Mouse (Mus musculus) forebrain, embryonic 14.5 days (tissue): ENCODE results near the gene Gm42906. TPM values are rescaled to one million over a fixed set of nuclear protein-coding genes. Genes with fewer than 3 reads are reported as not detected.

Source experiments
- ATAC-seq: fragments of 200-750 bp; cut with Nextera tagmentation; 2 replicates; pipeline ENCODE4 v1.8.0; 2017; ENCODE audit warnings: mild to moderate bottlenecking, moderate library complexity
- DNase-seq: peaks from one replicate; pipeline ENCODE4 v3.0.0-alpha.2; 2015; ENCODE audit warnings: low spot score
- H3K27ac ChIP-seq: fragments of 300-500 bp; sonication (generic); 2 replicates; pipeline ENCODE4 v1.5.1; 2014; ENCODE audit warnings: low read depth, mild to moderate bottlenecking, control low read depth, low read length, moderate library complexity
- H3K27me3 ChIP-seq: fragments of 300-500 bp; sonication (generic); replicated peaks from 2 replicates; pipeline ENCODE4 v1.6.1; 2014; ENCODE audit warnings: low read length, control low read depth, mixed read lengths; ENCODE audit not compliant: control insufficient read depth, insufficient read depth
- H3K36me3 ChIP-seq: fragments of 300-500 bp; sonication (generic); 2 replicates; pipeline ENCODE4 v1.6.1; 2014; ENCODE audit warnings: low read length, control low read depth; ENCODE audit not compliant: control insufficient read depth, insufficient read depth
- H3K4me1 ChIP-seq: fragments of 300-500 bp; sonication (generic); 2 replicates; pipeline ENCODE4 v1.6.1; 2014; ENCODE audit warnings: antibody characterized with exemption, low read length, control low read depth; ENCODE audit not compliant: control insufficient read depth, insufficient read depth
- H3K4me2 ChIP-seq: fragments of 300-500 bp; sonication (generic); 2 replicates; pipeline ENCODE4 v1.6.1; 2014; ENCODE audit warnings: mild to moderate bottlenecking, control low read depth, low read length
- H3K4me3 ChIP-seq: fragments of 300-500 bp; sonication (generic); 2 replicates; pipeline ENCODE4 v1.5.1; 2014; ENCODE audit warnings: low read depth, low read length, control low read depth
- H3K9ac ChIP-seq: fragments of 300-500 bp; sonication (generic); 2 replicates; pipeline ENCODE4 v1.6.1; 2014; ENCODE audit warnings: mild to moderate bottlenecking, low read length, control low read depth, moderate library complexity
- H3K9me3 ChIP-seq: fragments of 300-500 bp; sonication (generic); replicated peaks from 2 replicates; pipeline ENCODE4 v1.6.1; 2016; ENCODE audit warnings: low read length, control low read depth, mixed read lengths; ENCODE audit not compliant: control insufficient read depth
- WGBS: fragments of 180-500 bp; shearing (Covaris S2); extraction: QIAGEN DNeasy Blood & Tissue Kit; methylation state at CpG from one replicate; pipeline ENCODE4 v1.1.7; 2014; 5-methylcytosine and 5-hydroxymethylcytosine counted together
- polyA plus RNA-seq: library from polyadenylated mRNA; unstranded; fragments of >200 nt; fragmentation: Nextera tagmentation; extraction: Ambion mirVana; gene quantifications from 2 replicates; pipeline ENCODE4 v1.2.1, GENCODE M21; 2014

Gm42906 gene
- polyA plus RNA-seq, 1 experiment from 2014 or later: not detected

DNA sequence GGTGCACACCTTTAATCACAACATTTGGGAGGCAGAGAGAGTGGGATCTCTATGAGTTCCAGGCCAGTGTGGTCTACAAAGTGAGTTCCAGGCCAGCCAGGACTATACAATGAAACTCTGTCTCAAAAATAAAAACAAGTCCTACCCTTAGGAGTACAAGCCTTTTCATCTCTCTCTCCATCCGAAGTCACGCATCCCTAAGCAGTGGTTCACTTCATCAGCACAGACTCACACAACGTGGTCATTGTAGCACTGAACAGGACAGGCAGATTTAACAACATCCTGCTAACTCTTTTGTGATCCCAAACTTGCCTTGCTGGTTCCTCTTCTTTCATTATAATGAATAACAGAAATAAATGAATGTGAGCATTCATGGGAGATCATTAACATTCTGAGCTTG lies 226.7 kb downstream of the Gm42906 start:
- DNase-seq (no peak), ATAC-seq (no peak)
- Histone ChIP-seq H3K36me3 (no peaks in the 10 kb centered on the region), H3K27ac (no peak overlapping the region), H3K4me3 (no peak overlapping the region), H3K4me2 (no peak overlapping the region), H3K9ac (no peak overlapping the region), H3K9me3 (no peaks in the 10 kb centered on the region), H3K27me3 (no peaks in the 10 kb centered on the region), H3K4me1 (no peaks in the 10 kb centered on the region)
- WGBS: 34% methylated on average over 3 of the region's 3 CpGs

GRCm38 (mm10) chr5:151199235-151199634 lies 228.7 kb downstream of the Gm42906 start:
- H3K36me3 ChIP-seq: no peaks in the 10 kb centered on the region
- DNase-seq (no peak), ATAC-seq (no peak)
- H3K27me3 ChIP-seq: no peaks in the 10 kb centered on the region
- H3K4me1 ChIP-seq: no peaks in the 10 kb centered on the region
- no peak overlapping the region for H3K9ac ChIP-seq
- 87% methylated on average over 3 of the region's 3 CpGs for WGBS
- H3K4me2 ChIP-seq: no peak overlapping the region
- H3K9me3 ChIP-seq: no peaks in the 10 kb centered on the region
- no peak overlapping the region for H3K27ac ChIP-seq
- H3K4me3 ChIP-seq: no peak overlapping the region

DNA sequence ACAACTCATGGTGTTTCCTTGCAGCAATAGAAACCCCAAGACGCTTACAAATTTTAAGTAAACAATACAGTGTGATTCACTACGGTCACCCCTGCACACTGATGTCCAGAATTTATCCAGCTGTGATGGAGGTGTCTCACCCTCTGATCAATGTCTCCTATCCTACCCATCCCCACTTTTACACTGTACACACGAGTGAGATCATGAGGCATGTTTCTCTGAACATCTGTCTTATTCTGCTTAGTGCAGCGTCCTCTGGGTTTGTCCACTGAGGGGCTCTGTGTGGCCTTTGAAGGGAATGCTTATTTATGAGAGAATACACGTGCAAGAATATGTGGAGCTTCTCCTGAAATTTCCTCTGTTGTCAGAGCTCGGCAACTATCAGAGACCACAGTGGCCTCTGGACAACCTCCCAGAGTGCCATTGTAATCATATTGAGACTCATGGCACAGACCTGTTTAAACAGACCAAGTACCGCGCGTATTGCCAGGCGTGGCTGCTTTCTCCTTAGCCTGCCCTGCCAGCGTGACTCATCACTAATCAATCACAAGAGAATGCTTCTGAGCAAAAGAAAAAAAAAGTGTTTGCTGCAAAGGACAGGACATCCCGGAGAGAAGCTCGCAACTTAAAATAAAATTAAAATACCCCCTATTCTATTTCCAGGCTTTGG lies 231.2 kb downstream of the Gm42906 start:
- Histone ChIP-seq H3K9me3 (no peaks in the 10 kb centered on the region), H3K4me3 (no peak overlapping the region), H3K9ac (no peak overlapping the region), H3K36me3 (no peaks in the 10 kb centered on the region), H3K4me2 (no peak overlapping the region), H3K4me1 (no peaks in the 10 kb centered on the region), H3K27ac (no peak overlapping the region), H3K27me3 (no peaks in the 10 kb centered on the region)
- WGBS: 61% methylated on average over 13 of the region's 13 CpGs
- ATAC-seq (no peak), DNase-seq (no peak)

DNA sequence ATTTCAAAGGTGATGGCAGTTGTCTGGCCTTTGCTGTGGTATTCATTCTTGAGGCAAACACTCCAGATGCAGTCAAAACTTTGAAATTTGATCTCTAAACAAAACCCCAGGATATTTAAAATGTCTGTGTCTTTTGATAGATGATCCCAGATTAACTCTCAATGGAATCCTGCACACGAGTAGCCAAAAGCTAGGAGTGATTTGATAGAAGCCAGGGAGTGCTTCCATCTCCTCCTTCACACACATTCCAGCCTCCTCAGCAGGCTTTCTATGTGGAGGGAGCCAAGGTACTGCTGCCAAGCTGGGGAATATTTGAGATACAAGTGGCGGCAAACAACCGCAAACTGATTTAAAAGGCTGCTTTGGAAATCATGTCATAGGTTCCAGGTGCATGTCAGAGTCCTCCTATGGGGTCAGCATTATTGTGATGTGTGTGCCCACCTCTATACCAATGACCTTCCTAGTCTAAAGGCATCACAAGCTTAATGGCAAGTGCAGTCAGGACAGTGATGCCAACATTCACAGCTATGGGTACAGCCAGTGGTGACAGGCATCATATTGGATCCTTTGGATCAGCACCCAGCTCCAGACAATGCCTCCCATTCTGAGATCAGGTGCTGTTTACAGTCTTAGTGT lies 234.0 kb downstream of the Gm42906 start:
- Histone ChIP-seq H3K27ac (no peak overlapping the region), H3K9ac (no peak overlapping the region), H3K4me1 (peaks cover 5% of the 10 kb centered on the region; the same call in 1 of the 2 replicates), H3K9me3 (no peaks in the 10 kb centered on the region), H3K36me3 (no peaks in the 10 kb centered on the region), H3K4me3 (no peak overlapping the region), H3K27me3 (no peaks in the 10 kb centered on the region), H3K4me2 (no peak overlapping the region)
- DNase-seq (no peak), ATAC-seq (no peak)
- WGBS: 65% methylated on average over 3 of the region's 3 CpGs

DNA sequence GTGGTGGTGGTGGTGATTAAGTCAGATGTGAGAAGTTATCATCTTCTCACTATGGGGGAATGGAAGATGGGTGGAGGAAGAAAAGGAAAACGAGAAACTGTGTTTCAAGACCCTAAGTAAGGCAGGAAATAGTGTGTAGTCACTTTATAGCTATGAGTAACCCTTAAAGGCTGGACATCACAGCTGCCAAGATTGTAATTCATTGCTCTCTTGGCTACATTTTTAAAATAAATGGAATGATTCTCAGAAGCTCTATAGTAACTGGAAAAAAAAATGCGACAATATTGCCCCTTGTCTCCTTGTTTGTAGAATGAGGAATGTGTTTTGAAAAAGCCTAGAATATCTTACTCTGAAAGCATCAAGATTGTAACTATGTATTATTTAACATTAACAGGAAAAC lies 235.7 kb downstream of the Gm42906 start:
- DNase-seq: no peak
- no peak overlapping the region for H3K4me3 ChIP-seq
- H3K9me3 ChIP-seq: no peaks in the 10 kb centered on the region
- H3K4me1 ChIP-seq: peaks cover 5% of the 10 kb centered on the region; the same call in 1 of the 2 replicates
- H3K27ac ChIP-seq: no peak overlapping the region
- 79% methylated on average over 2 of the region's 2 CpGs for WGBS
- no peak overlapping the region for H3K9ac ChIP-seq
- ATAC-seq: no peak
- no peaks in the 10 kb centered on the region for H3K36me3 ChIP-seq
- no peaks in the 10 kb centered on the region for H3K27me3 ChIP-seq
- H3K4me2 ChIP-seq: no peak overlapping the region

DNA sequence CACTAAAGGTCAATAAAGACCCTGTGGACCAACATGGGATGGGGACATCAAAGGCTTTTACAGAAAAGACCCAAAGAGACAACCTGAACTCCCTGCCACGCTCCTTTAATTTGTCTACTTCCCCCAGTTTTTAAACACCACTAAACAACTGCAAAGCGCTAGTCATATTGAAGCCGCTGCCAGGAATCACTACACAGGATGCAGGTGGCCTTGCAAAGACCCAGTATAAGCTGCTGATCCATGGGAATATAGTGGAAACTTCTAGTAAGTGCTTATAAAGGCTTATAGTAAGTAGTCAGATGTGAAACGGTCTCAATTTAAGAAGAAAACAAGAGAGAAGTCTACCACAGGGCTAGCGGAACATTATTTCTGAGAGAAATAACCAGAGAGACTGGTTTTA lies 237.2 kb downstream of the Gm42906 start:
- Histone ChIP-seq H3K36me3 (no peaks in the 10 kb centered on the region), H3K27me3 (no peaks in the 10 kb centered on the region), H3K4me3 (0 out of 2 replicates have a peak overlapping the region, but pooled peaks have one; percentile 45), H3K27ac (no peak overlapping the region), H3K4me2 (peak overlapping the region; percentile 91; the same call in 1 of the 2 replicates), H3K4me1 (peaks cover 5% of the 10 kb centered on the region; the same call in 1 of the 2 replicates), H3K9me3 (no peaks in the 10 kb centered on the region), H3K9ac (no peak overlapping the region)
- no peak for DNase-seq
- ATAC-seq: no peak
- 73% methylated on average over 5 of the region's 5 CpGs for WGBS

- DNase-seq: peak; percentile 75
- Histone ChIP-seq H3K4me2 (peak overlapping the region; percentile 91), H3K27me3 (no peaks in the 10 kb centered on the region), H3K9me3 (no peaks in the 10 kb centered on the region), H3K4me3 (peak overlapping the region; percentile 45), H3K9ac (peak overlapping the region; percentile 56), H3K4me1 (peaks cover 5% of the 10 kb centered on the region; the same call in 1 of the 2 replicates), H3K36me3 (no peaks in the 10 kb centered on the region), H3K27ac (no peak overlapping the region)
- ATAC-seq: peak; percentile 95
- 2% methylated on average over 27 of the region's 27 CpGs for WGBS
Observed at GRCm38 (mm10) chr5:151189789-151190378, 238.1 kb downstream of the Gm42906 start.

DNA sequence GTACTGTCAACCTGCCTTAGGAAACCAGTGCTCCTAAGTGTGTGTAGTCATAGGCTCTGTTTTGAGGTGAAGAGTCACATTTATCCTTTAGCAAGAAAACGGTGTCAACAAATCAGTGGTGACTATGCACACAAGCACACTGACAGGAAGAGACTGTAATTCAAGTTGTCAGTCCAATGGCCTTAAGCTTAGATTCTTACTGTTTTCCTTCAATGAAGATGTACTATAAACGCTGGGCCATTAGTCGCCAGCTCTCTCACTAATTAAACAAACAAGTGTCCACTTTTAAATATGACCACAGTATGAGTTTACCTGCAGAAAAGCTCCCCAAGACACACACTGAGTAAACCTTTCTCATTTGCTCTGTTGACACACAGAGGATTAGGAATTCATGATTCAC lies 238.6 kb downstream of the Gm42906 start:
- Histone ChIP-seq H3K4me2 (peak overlapping the region; percentile 91), H3K27ac (no peak overlapping the region), H3K4me3 (peak overlapping the region; percentile 45), H3K9me3 (no peaks in the 10 kb centered on the region), H3K9ac (peak overlapping the region; percentile 56), H3K36me3 (no peaks in the 10 kb centered on the region), H3K27me3 (no peaks in the 10 kb centered on the region), H3K4me1 (peaks cover 5% of the 10 kb centered on the region; the same call in 1 of the 2 replicates)
- DNase-seq (no peak), ATAC-seq (no peak)
- WGBS: 45% methylated on average over 3 of the region's 3 CpGs

DNA sequence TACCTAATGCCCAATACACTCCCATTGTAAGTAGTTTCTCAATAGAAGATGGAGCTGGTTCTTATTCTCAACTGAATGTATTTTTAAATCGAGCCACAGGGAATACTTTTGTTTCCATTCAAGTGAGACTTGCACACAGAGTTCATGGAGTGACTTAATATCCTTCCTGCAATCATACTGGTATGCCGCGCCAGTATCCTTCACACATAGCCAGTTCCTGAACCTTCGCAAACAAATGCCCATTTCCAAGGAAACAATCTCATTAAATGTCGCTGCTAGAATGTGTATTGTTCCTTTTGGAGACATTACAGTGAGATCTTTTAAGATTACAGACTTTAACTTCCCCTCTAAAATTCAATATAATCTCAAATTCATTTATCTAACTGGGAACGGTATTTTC lies 239.3 kb downstream of the Gm42906 start:
- H3K27ac ChIP-seq: no peak overlapping the region
- H3K4me3 ChIP-seq: no peak overlapping the region
- 76% methylated on average over 6 of the region's 6 CpGs for WGBS

More for the DNA sequence above, 239.3 kb downstream of the Gm42906 start:
- Histone ChIP-seq H3K4me1 (peaks cover 5% of the 10 kb centered on the region; the same call in 1 of the 2 replicates), H3K9me3 (no peaks in the 10 kb centered on the region), H3K27me3 (no peaks in the 10 kb centered on the region), H3K4me2 (no peak overlapping the region), H3K36me3 (no peaks in the 10 kb centered on the region), H3K9ac (no peak overlapping the region)
- DNase-seq: no peak
- ATAC-seq: no peak
